Mouse (Mus musculus): ENCODE measurements around the gene Tcf23.

GRCm38 (mm10) chr5:30948620-30949019, 19.8 kb upstream of the Tcf23 start:
- TF ChIP-seq POLR2A (IDR thresholded peaks at IDR 0.05; ENCODE audit: borderline replicate concordance, low read depth, low read length) (no peak), CTCF (IDR thresholded peaks at IDR 0.05; ENCODE audit: low read depth, low read length) (no peak)
